Mouse (Mus musculus) small intestine, adult 2 months (tissue): ENCODE results near the gene Gm45713. TPM values are rescaled to one million over a fixed set of nuclear protein-coding genes. Genes with fewer than 3 reads are reported as not detected.

Experiments used
- H3K27ac ChIP-seq: fragments of 200-500 bp; 2 replicates; pipeline ENCODE4 v1.5.1; 2012; ENCODE audit warnings: low read depth, low read length, control low read depth, inconsistent platforms; ENCODE audit not compliant: insufficient read depth
- H3K27me3 ChIP-seq: fragments of 200-500 bp; 2 replicates; pipeline ENCODE4 v1.6.1; 2012; ENCODE audit warnings: mild to moderate bottlenecking, moderate library complexity, low read length, inconsistent platforms; ENCODE audit not compliant: control insufficient read depth, insufficient read depth
- H3K36me3 ChIP-seq: fragments of 200-500 bp; 2 replicates; pipeline ENCODE4 v1.6.1; 2012; ENCODE audit warnings: mild to moderate bottlenecking, low read length, control low read depth, inconsistent platforms; ENCODE audit not compliant: control insufficient read depth, insufficient read depth
- H3K4me1 ChIP-seq: fragments of 200-500 bp; 2 replicates; pipeline ENCODE4 v1.6.1; 2012; ENCODE audit warnings: low read length, inconsistent platforms, mixed read lengths; ENCODE audit not compliant: control insufficient read depth, insufficient read depth, insufficient read length
- H3K4me3 ChIP-seq: fragments of 200-500 bp; 2 replicates; pipeline ENCODE4 v1.5.1; 2012; ENCODE audit warnings: low read depth, mild to moderate bottlenecking, control low read depth, inconsistent platforms, low read length, moderate library complexity
- CTCF ChIP-seq: fragments of 200-500 bp; IDR thresholded peaks from 2 replicates; pipeline ENCODE4 v1.5.1; 2012; ENCODE audit warnings: low read depth, mild to moderate bottlenecking, control low read depth, inconsistent platforms, low read length, moderate library complexity, mixed read lengths; ENCODE audit not compliant: insufficient replicate concordance, insufficient read length; ENCODE audit errors: extremely low read depth
- POLR2A ChIP-seq: fragments of 200-500 bp; IDR thresholded peaks from 2 replicates; pipeline ENCODE4 v1.6.1; 2012; ENCODE audit warnings: low read depth, mild to moderate bottlenecking, control low read depth, inconsistent platforms, low read length, moderate library complexity
- WGBS: fragments of 180-500 bp; shearing (Covaris S2); methylation state at CpG from one replicate; pipeline ENCODE4 v1.1.7; 2018; 5-methylcytosine and 5-hydroxymethylcytosine counted together
- polyA plus RNA-seq: library from polyadenylated mRNA; depleted of rRNA; stranded (reverse); fragments of >200 nt; gene quantifications from 2 replicates; pipeline ENCODE4 v1.2.3, GENCODE M21; 2012

Gm45713 gene
- polyA plus RNA-seq, 1 experiment, result 1.5 TPM

DNA sequence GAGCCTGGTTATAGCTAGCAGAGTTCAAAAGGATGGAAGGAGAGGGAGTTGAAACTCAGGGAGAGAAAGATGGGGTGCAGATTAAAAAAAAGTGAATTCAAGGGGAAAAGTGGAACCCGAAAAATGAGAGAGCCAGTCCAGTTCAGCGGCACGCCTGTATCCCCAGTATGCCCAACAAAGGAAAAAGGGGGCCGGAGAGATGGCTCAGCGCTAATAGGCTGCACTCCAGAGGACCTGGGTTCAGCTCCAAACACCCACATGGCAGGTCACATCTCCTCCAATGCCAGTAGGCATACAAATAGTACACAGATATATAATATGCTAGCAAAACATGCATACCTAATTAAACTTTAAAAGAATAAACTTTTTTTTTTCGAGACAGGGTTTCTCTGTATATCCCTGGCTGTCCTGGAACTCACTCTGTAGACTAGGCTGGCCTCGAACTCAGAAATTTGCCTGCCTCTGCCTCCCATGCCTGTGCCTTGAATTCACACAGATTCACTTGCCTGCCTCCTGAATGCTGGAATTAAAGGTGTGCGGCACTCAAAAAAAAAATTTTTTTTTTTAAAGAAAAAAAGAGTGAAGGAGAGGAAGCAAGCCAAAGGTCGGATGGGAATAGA is 27.1 kb upstream of the Gm45713 start:
- no peak overlapping the region for H3K27ac ChIP-seq
- H3K4me3 ChIP-seq, result no peak overlapping the region
- no peaks in the 10 kb centered on the region; the same call in 1 of the 2 replicates for H3K4me1 ChIP-seq
- WGBS, result 71% methylated on average over 9 of the region's 9 CpGs
- 0 out of 2 replicates have a peak, but pooled peaks cover 2% of the 10 kb centered on the region for H3K36me3 ChIP-seq
- TF ChIP-seq POLR2A, result no peak
- no peak for TF ChIP-seq CTCF
- H3K27me3 ChIP-seq, result peaks cover 43% of the 10 kb centered on the region

DNA sequence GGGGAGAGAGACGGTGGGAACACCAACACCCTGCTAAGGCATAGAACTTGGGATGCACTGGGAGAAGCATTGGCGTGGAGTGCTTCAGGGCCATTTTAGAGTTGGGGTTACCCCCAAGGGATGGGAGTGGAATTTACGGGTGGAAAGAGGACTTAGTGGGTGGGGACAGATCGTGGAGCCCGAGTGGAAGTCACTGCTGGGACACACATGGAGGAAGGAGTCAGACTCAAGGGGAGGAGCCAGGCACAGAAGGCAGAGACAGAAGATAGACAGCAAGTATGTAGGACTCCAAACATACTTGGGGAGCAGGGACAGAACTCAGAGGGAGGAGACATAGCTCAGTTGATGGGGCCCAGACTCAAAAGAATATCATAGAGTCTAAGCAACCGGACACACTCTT is 26.5 kb upstream of the Gm45713 start:
- Histone ChIP-seq H3K36me3 (0 out of 2 replicates have a peak, but pooled peaks cover 2% of the 10 kb centered on the region), H3K4me1 (no peaks in the 10 kb centered on the region; the same call in 1 of the 2 replicates), H3K4me3 (0 out of 2 replicates have a peak overlapping the region, but pooled peaks have one; percentile 61), H3K27me3 (peaks cover 37% of the 10 kb centered on the region), H3K27ac (no peak overlapping the region)
- whole genome bisulfite sequencing, result 23% methylated on average over 6 of the region's 6 CpGs
- TF ChIP-seq CTCF (no peak; the same call in 1 of the 2 replicates), POLR2A (no peak)

DNA sequence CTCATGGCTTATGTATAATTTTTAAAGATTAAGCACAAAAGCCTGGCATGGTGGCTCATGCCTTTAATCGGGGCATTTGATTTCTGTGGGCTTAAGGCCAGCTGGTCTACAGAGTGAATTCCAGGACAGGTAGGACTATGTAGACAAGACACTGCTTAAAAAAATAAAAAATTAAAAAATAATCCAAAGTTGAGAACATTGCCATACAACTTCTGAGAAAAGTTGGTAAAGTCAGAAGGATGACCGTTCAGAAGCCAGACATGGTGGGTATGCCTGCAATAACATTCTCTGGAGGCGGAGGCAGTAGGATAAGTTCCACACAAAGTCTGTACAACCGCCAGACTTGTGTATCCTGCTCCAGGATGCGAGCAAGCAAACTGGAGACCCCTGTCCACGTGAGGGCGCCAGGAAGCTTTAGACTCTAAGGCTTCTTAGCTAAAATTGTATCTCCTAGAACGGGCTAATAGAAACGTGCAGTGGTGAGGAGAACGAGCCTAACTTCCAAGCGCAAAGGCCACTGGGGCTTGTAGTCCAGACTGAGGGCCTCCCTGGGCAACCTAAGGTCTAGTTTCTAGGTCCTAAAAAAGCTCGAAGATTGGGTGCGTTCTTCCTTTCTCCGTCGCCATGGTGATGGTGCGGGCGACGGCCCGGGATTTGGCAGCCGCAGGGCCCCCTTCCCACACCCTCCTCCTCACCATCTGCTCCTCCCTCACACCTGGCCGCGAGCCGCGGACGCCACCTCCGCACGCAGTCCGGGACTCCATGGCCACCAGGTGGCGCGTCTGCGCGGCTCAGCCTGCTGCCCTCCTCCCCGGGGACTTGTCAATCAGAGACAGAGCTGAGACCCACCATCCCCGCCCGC is 25.8 kb upstream of the Gm45713 start:
- Histone ChIP-seq H3K36me3 (0 out of 2 replicates have a peak, but pooled peaks cover 2% of the 10 kb centered on the region), H3K27me3 (peaks cover 31% of the 10 kb centered on the region), H3K4me3 (peak overlapping the region; percentile 61), H3K4me1 (no peaks in the 10 kb centered on the region; the same call in 1 of the 2 replicates), H3K27ac (no peak overlapping the region)
- WGBS, result 4% methylated on average over 35 of the region's 35 CpGs
- TF ChIP-seq POLR2A (no peak), CTCF (peak; percentile 75)

DNA sequence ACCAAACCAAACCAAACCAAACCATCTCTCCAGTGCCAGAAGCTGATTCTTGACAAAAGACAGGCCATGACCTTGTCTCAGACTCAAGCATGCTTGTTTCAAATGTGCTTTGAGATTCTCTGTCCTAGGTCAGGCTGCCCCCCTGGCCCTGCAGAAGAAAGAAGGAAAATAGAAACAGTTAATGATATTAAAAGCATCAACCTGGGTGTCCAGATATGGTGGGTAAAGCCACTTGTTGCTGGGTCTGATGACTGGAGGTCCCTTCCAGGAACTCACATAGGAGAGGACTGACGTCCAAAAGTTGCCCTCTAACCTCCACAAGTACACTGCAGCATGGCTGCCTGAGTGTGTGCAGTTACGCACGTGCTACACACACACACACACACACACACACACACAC is 24.8 kb upstream of the Gm45713 start:
- Histone ChIP-seq H3K27me3 (peaks cover 25% of the 10 kb centered on the region), H3K36me3 (0 out of 2 replicates have a peak, but pooled peaks cover 2% of the 10 kb centered on the region), H3K27ac (no peak overlapping the region), H3K4me1 (no peaks in the 10 kb centered on the region; the same call in 1 of the 2 replicates), H3K4me3 (no peak overlapping the region)
- WGBS, result 93% methylated on average over 3 of the region's 3 CpGs
- no peak for TF ChIP-seq POLR2A
- TF ChIP-seq CTCF, result no peak

DNA sequence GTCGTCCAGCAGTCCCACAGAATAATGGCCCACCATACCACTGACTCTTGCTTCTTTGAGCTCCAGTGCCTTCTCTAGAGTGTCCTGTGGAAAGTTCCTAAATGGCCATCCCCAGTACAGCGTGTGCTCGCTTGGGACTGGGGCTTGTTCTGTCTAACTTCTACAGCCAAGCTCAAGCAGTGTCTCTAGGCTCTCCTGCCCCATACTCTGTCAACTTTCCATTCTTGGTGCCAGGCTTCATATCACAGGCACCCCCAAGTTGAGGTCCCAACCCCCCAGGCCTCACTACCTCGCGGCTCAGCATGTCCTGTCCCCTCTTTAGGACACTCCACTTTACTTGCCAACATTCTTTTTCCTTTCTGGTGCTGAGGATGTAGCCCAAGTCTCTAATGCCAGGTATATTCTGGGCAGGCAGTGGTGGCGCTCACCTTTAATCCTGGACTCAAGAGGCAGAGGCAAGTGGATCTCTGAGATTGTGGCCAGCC is 24.3 kb upstream of the Gm45713 start:
- Histone ChIP-seq H3K27me3 (peaks cover 20% of the 10 kb centered on the region), H3K36me3 (0 out of 2 replicates have a peak, but pooled peaks cover 2% of the 10 kb centered on the region), H3K27ac (no peak overlapping the region), H3K4me3 (no peak overlapping the region), H3K4me1 (no peaks in the 10 kb centered on the region; the same call in none of the 2 replicates)
- 94% methylated on average over 6 of the region's 6 CpGs for WGBS
- no peak for TF ChIP-seq POLR2A

DNA sequence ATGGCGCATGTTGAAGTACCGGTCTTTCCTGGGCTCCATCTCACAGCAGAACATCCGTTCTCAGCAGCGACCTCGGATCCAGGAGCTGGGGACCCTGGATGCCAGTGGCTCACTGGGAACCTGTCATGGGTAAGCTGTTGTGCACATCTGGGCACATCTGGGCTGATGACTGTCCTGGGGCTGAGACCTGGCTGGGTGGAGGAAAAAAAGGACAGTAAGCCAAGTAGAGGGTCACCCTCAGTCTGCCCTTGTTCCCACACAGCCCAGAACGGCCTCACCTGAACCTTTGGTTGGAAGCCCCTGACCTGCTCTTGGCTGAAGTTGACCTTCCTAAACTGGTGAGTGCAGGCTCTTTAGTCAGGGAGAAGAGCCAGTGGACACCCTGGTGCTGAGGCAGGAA is 23.0 kb upstream of the Gm45713 start:
- TF ChIP-seq POLR2A (no peak), CTCF (no peak)
- H3K4me1 ChIP-seq, result peaks cover 4% of the 10 kb centered on the region
- peaks cover 6% of the 10 kb centered on the region for H3K27me3 ChIP-seq
- no peak overlapping the region for H3K4me3 ChIP-seq
- H3K36me3 ChIP-seq, result 0 out of 2 replicates have a peak, but pooled peaks cover 2% of the 10 kb centered on the region
- H3K27ac ChIP-seq, result no peak overlapping the region
- 92% methylated on average over 6 of the region's 6 CpGs for WGBS

DNA sequence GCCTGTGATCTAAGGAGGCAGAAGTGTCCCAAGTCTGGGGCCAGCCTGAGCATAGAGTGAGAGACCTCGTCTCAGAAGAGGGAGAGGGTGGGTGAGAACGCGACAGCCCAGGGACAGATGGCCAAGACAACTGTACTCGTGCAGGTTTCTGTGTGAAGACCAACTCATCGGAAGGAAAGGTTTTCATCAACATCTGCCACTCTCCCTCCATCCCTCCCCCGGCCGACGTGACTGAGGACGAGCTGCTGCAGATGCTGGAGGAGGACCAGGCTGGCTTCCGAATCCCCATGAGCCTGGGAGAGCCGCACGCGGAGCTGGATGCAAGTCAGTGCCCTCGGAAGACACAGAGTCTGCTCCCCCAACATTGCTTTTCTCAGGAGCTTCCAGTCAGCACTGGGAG is 21.4 kb upstream of the Gm45713 start:
- Histone ChIP-seq H3K27me3 (no peaks in the 10 kb centered on the region), H3K4me1 (peaks cover 4% of the 10 kb centered on the region), H3K4me3 (no peak overlapping the region), H3K27ac (no peak overlapping the region), H3K36me3 (0 out of 2 replicates have a peak, but pooled peaks cover 2% of the 10 kb centered on the region)
- 88% methylated on average over 14 of the region's 14 CpGs for WGBS
- TF ChIP-seq CTCF, result no peak
- no peak for TF ChIP-seq POLR2A
